Mouse (Mus musculus): ENCODE measurements around the gene Pttg1. TPM values are rescaled to one million over a fixed set of nuclear protein-coding genes. Genes with fewer than 3 reads are reported as not detected.

Pttg1 gene
- polyA plus RNA-seq (2016; fragmentation: Nextera tagmentation; extraction: Ambion mirVana) = 69.8 and 85.6 TPM in 2 replicates

DNA sequence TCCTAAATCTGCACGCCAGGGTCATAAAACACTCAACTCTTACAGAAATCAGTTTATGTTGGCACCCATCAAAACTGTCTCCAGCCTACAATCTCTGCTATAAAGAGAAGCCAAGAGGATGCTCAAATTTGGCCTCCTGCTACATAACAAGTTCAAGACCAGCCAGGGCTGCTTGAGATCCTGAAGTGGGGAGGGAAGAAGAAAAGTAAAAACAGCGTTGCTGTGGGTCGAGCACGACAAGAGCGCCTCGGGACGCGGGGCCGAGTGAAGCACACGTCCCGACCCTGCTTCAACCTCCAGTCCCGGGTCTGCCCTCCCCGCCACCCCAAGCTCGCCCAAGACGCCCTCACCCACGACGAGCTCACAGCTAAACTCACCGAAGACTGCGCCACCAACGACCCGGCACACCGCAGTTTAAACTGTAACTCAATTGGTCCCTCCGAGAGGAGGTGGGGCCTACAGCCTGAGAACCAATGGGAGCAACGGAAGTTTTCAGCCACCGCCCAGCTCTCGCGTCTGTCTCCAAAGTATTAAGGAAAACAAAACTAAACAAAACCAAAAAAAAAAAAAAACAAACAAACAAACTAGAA is at the start of gene Pttg1:
TSS of gene Pttg1 (minus strand) at position 428 of the 590 bp plus-strand sequence.
- peak; percentile 97 for ATAC-seq (ENCODE audit: low FRiP score)
- Histone ChIP-seq H3K9ac (peak within 1 kb of the TSS; percentile 63), H3K9me3 (replicated peaks) (no peaks in the 10 kb centered on the region), H3K36me3 (0 out of 2 replicates have a peak, but pooled peaks cover 5% of the 10 kb centered on the region), H3K4me1 (peaks cover 3% of the 10 kb centered on the region; the same call in 1 of the 2 replicates), H3K4me2 (replicated peaks) (peak within 1 kb of the TSS; percentile 53), H3K27ac (no peak within 1 kb of the TSS), H3K4me3 (peak within 1 kb of the TSS; percentile 52), H3K27me3 (no peaks in the 10 kb centered on the region)
- 4% methylated on average over 27 of the region's 27 CpGs for WGBS

DNA sequence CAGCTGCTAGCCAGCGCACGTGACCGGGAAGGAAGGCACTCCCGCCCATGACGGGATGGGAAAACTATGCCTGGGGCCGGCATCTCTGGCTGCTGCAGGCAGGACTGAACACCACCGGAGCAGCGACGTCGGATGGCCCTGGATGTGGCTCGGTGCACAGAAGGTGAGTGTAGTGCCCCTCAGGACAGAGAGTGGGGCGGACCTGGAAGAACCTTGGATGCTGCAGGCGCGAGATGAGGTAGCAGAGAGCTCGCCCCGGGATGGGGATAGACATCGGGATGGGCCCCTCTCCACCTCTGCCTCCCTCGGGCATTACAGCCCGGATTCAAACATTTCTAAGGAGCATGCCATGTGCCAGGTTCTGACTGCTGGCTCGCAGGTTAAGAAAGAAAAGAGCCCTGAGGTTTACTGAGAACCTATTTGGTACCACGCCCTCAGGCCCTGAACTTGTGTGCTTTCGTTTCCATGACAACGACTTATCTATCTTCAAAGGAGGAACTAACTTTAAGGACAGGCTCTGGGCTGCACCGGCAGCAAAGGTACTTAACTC is 48.2 kb upstream of the Pttg1 start, which contains the start of gene C1qtnf2:
TSS of gene C1qtnf2 (plus strand) at position 52 of the 550 bp plus-strand sequence.
- Histone ChIP-seq H3K36me3 (no peaks in the 10 kb centered on the region), H3K27me3 (0 out of 2 replicates have a peak, but pooled peaks cover 6% of the 10 kb centered on the region), H3K4me2 (replicated peaks) (peak within 1 kb of the TSS; percentile 66), H3K27ac (no peak within 1 kb of the TSS), H3K9me3 (replicated peaks) (no peaks in the 10 kb centered on the region), H3K4me3 (peak within 1 kb of the TSS; percentile 31), H3K4me1 (peaks cover 9% of the 10 kb centered on the region; the same call in 1 of the 2 replicates), H3K9ac (peak within 1 kb of the TSS; percentile 55)
- WGBS = 4% methylated on average over 24 of the region's 24 CpGs
- peak; percentile 71 for ATAC-seq (ENCODE audit: low FRiP score)

DNA sequence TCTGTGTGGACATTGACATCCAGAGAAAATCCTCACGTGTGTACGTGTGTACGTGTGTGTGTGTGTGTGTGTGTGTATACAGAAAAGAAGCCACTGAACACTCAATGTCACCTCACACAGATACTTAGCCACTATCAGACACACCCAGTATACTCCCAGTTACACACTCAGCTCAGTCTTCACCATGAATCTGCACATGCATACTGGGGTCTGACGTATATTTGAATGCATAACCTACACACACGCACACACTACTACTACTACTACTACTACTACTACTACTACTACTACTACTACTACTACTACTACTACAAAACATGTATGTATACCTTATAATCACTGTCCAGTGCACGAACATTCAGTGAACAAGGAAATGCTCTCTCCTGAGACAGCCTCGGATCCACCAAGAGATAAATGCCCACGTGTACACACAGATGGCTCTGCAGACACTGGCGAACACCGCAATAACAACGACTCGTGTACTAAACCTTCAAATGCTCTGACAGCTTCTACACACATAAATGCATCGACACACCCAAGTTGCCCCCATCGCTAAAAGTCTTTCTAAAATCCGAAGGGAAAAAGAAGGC is 47.7 kb upstream of the Pttg1 start:
- Histone ChIP-seq H3K27ac (no peak overlapping the region), H3K4me3 (peak overlapping the region; percentile 31), H3K4me2 (replicated peaks) (peak overlapping the region; percentile 66), H3K36me3 (no peaks in the 10 kb centered on the region), H3K9me3 (replicated peaks) (no peaks in the 10 kb centered on the region), H3K27me3 (0 out of 2 replicates have a peak, but pooled peaks cover 6% of the 10 kb centered on the region), H3K9ac (peak overlapping the region; percentile 55), H3K4me1 (peaks cover 9% of the 10 kb centered on the region; the same call in 1 of the 2 replicates)
- WGBS = 58% methylated on average over 15 of the region's 15 CpGs
- peak; percentile 26; the same call in 1 of the 2 replicates for ATAC-seq (ENCODE audit: low FRiP score)

DNA sequence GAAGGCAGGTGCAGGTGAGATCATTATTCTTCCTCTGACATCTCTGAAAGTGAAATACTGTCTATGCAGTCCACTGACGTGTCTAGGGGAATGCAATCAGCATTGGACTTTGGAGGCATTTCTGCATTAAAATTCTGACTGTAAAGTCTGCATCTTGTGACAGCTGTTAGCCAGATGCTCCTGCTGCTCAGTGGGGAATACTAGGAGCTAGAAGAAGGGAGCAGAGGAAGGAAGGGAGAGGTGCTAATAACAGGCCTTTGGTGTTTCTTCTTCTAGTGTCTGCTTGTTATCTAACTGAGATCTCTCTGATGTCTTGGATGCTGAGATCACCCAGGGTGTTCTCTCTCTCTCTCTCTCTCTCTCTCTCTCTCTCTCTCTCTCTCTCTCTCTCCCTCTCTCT is 47.1 kb upstream of the Pttg1 start:
- no peaks in the 10 kb centered on the region for H3K36me3 ChIP-seq
- 52% methylated on average over 1 of the region's 1 CpGs for WGBS
- no peak for ATAC-seq (ENCODE audit: low FRiP score)
- H3K4me3 ChIP-seq = no peak overlapping the region
- 0 out of 2 replicates have a peak, but pooled peaks cover 6% of the 10 kb centered on the region for H3K27me3 ChIP-seq
- no peak overlapping the region for H3K27ac ChIP-seq
- no peaks in the 10 kb centered on the region for H3K9me3 ChIP-seq (replicated peaks)
- H3K4me2 ChIP-seq (replicated peaks) = no peak overlapping the region
- no peak overlapping the region for H3K9ac ChIP-seq
- H3K4me1 ChIP-seq = peaks cover 9% of the 10 kb centered on the region; the same call in 1 of the 2 replicates

DNA sequence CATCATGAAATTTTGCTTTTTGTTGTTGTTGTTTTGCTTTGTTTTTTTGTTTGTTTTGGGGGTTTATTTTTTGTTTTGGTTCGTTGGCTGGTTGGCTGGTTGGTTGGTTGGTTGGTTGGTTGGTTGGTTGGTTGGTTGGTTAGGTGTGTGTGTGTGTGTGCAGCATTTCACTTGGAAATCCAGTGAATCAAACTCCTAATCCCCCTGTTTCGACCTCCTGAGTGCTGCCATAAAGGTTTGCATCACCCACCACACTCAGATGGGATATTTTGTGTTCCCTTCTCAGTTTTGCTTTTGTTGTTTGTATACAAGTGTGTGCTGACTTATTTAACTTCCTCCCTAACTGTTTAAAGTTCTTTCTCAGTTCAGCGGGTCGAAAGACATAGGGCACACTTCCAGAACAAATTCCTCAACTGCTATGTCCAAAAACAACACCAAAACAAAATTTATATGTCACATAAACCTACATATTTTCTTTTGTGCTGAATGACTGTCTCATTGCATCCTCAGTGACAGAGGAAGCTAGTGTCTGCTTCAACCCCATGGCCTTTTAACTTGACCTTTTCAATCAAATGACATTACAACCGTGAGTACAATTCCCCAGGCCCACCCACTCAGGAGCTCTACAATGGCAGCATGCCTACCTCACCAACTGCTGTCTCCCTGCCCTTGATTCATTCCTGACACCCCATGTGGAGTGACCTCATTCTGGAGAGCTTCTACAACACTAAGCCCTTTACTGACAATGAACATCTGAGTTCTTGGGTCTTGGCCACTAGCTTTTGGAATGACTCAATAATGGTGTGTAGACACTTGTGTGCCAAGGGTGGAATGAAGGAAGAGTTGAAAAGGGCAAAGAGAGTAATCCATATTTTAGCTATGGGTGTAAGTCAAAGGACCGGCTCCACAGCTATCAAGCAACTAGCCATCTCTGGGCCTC is 45.1 kb upstream of the Pttg1 start:
- Histone ChIP-seq H3K9ac (no peak overlapping the region), H3K4me1 (peaks cover 9% of the 10 kb centered on the region; the same call in 1 of the 2 replicates), H3K27ac (no peak overlapping the region), H3K27me3 (0 out of 2 replicates have a peak, but pooled peaks cover 6% of the 10 kb centered on the region), H3K36me3 (no peaks in the 10 kb centered on the region), H3K4me2 (replicated peaks) (no peak overlapping the region), H3K4me3 (no peak overlapping the region), H3K9me3 (replicated peaks) (no peaks in the 10 kb centered on the region)
- ATAC-seq (ENCODE audit: low FRiP score) = no peak
- WGBS = 67% methylated on average over 6 of the region's 6 CpGs

DNA sequence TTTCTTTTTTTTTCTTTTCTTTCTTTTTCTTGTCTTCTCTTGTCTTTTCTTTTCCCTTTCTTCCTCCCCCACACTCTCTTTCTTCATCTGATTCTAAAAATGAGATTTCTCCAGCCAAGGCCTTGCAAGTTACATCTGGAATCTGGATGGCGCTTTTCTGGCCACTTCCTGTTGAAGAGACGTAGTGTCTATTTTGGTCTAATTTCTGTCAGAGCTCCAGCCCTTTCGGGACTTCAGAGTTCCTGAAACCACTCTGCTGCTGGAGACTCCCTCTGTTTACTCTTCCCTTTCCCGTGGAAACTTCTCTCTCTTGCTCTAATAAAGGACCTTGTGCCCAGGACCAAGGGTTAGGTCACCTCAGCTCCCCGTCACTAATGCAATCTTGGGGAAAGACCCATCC is 44.1 kb upstream of the Pttg1 start:
- Histone ChIP-seq H3K27me3 (0 out of 2 replicates have a peak, but pooled peaks cover 6% of the 10 kb centered on the region), H3K4me2 (replicated peaks) (no peak overlapping the region), H3K4me3 (no peak overlapping the region), H3K4me1 (peaks cover 9% of the 10 kb centered on the region; the same call in 1 of the 2 replicates), H3K9me3 (replicated peaks) (no peaks in the 10 kb centered on the region), H3K36me3 (no peaks in the 10 kb centered on the region), H3K27ac (no peak overlapping the region), H3K9ac (no peak overlapping the region)
- no peak for ATAC-seq (ENCODE audit: low FRiP score)
- WGBS = 67% methylated on average over 5 of the region's 5 CpGs

DNA sequence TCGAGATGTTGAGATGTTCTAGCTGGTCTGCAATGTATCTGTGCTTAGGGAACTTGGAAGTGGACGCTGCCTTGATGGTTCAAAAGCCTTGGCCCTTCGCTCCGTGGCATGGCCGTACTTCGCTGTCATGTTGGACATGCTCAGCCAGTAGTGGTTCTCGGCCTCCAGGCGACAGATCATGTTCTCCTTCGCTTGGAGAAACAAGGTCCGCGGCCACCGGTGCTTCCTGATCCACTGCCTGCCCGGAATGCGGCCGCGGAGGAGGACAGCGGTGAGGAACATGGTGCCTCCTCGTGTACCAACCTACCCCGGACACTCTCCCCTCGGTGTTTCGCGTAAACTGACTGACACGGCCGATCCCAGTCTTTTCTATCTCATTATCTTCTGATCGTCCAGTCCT is 37.2 kb upstream of the Pttg1 start:
- no peak overlapping the region for H3K4me2 ChIP-seq (replicated peaks)
- no peaks in the 10 kb centered on the region for H3K9me3 ChIP-seq (replicated peaks)
- no peaks in the 10 kb centered on the region for H3K4me1 ChIP-seq
- no peak overlapping the region for H3K4me3 ChIP-seq
- no peak overlapping the region for H3K27ac ChIP-seq
- WGBS = 91% methylated on average over 25 of the region's 25 CpGs
- ATAC-seq (ENCODE audit: low FRiP score) = no peak
- H3K9ac ChIP-seq = no peak overlapping the region
- no peaks in the 10 kb centered on the region for H3K36me3 ChIP-seq
- no peaks in the 10 kb centered on the region for H3K27me3 ChIP-seq

DNA sequence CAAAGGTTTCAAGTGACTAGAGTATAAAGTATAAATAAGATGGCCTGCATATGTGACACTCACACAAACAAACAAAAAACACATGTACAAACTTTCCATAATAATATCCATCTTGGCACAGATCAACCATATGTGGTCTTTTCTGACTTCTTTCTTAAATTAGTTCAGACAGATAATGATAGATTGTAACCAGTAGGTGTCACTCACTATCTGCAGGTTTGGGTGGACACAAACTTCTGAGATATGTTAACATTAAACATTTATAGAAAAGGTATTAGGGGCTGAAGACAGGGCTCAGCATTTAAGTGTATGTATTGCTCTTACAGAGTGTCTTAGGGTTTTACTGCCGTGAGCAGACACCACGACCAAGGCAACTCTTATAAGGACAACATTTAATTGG is 26.2 kb upstream of the Pttg1 start:
- WGBS = 89% methylated on average over 2 of the region's 2 CpGs
- Histone ChIP-seq H3K4me2 (replicated peaks) (no peak overlapping the region), H3K4me3 (no peak overlapping the region), H3K4me1 (no peaks in the 10 kb centered on the region), H3K27ac (no peak overlapping the region), H3K27me3 (no peaks in the 10 kb centered on the region), H3K9ac (no peak overlapping the region), H3K36me3 (peaks cover 7% of the 10 kb centered on the region; the same call in 1 of the 2 replicates), H3K9me3 (replicated peaks) (no peaks in the 10 kb centered on the region)
- no peak for ATAC-seq (ENCODE audit: low FRiP score)

DNA sequence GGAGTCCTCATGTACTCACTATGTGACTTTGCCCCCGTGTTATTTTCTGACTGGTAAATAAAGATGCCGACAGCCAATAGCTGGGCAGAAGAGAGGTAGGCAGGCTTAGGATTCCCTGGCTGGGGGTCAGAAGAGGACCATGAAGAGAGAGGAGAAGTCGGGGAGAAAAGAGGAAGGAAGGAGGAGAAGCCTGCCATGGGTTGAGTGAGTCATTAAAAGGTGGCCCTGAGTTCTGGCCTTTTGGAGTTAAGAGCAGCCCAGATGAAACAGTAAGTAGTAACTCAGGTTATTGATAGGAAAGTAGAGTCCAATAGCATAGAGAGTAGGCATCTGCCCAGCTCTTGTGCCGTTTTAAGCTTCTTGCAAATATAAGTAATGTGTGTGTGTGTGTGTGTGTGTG is 25.3 kb upstream of the Pttg1 start:
- 73% methylated on average over 4 of the region's 4 CpGs for WGBS
- H3K9ac ChIP-seq = no peak overlapping the region
- H3K27me3 ChIP-seq = no peaks in the 10 kb centered on the region
- H3K4me3 ChIP-seq = no peak overlapping the region
- ATAC-seq (ENCODE audit: low FRiP score) = no peak
- H3K9me3 ChIP-seq (replicated peaks) = no peaks in the 10 kb centered on the region
- H3K4me2 ChIP-seq (replicated peaks) = no peak overlapping the region
- no peaks in the 10 kb centered on the region for H3K4me1 ChIP-seq
- no peak overlapping the region for H3K27ac ChIP-seq
- H3K36me3 ChIP-seq = peaks cover 16% of the 10 kb centered on the region

DNA sequence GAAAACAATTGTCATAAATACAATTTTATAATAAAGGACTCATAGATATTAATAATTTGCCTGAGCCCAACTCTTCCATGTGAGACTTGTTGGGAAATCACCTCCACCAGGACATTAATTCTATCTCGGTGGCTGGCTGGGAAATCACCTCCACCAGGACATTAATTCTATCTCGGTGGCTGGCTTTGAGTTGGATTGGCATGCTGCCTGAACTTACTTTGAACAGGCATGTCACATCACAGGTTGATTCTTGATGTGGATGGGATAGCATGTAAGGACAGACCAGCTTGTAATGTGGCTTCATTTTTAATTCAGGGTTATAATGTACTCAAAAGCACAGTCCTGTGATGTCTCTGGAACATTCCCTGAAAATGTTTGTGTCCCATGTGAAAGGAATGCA is 23.9 kb upstream of the Pttg1 start:
- Histone ChIP-seq H3K4me3 (no peak overlapping the region), H3K4me2 (replicated peaks) (no peak overlapping the region), H3K9me3 (replicated peaks) (no peaks in the 10 kb centered on the region), H3K27ac (no peak overlapping the region), H3K4me1 (no peaks in the 10 kb centered on the region), H3K36me3 (peaks cover 30% of the 10 kb centered on the region), H3K9ac (no peak overlapping the region), H3K27me3 (no peaks in the 10 kb centered on the region)
- WGBS = 91% methylated on average over 2 of the region's 2 CpGs
- ATAC-seq (ENCODE audit: low FRiP score) = no peak

DNA sequence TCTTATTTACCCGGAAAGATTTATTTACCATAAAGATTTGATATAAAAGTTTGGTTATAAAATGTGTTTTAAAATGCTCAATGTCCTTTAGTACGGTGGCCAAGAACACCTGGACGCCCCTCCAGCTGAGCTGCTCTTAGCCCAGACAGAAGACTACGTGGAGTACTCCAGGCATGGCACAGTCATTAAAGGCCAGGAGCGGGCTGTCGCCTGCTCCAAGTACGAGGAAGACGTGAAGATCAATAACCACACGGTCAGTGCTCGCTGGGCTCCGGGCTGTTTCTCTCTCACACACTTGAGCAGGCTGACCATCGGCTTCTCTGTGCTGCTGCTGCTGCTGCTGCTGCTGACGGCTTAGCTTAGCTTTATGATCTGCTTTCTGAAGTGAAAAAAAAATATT is 17.1 kb upstream of the Pttg1 start:
- peaks cover 95% of the 10 kb centered on the region for H3K36me3 ChIP-seq
- no peak for ATAC-seq (ENCODE audit: low FRiP score)
- H3K4me1 ChIP-seq = no peaks in the 10 kb centered on the region
- no peaks in the 10 kb centered on the region for H3K9me3 ChIP-seq (replicated peaks)
- H3K4me3 ChIP-seq = no peak overlapping the region
- WGBS = 97% methylated on average over 13 of the region's 13 CpGs
- H3K9ac ChIP-seq = no peak overlapping the region
- no peaks in the 10 kb centered on the region for H3K27me3 ChIP-seq
- no peak overlapping the region for H3K27ac ChIP-seq
- H3K4me2 ChIP-seq (replicated peaks) = no peak overlapping the region

DNA sequence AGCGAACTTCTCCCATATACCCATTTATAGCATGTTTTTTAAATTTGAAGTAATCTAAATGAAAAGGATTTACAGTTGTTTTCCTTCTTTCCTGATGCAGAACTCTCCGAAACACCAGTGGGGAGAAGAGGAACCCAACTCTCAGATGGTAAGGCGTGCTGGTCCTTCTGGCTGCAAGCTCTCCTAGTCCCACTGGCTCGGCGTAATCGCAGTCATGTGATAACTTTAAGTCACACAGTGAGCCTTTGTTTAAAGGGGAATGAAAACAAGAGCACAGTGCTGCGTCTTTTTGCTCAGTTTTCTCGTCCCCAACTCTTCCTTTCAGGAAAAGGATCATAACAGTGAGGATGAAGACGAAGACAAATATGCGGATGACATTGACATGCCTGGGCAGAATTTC is 15.1 kb upstream of the Pttg1 start:
- no peaks in the 10 kb centered on the region for H3K27me3 ChIP-seq
- peaks cover 88% of the 10 kb centered on the region for H3K36me3 ChIP-seq
- H3K9ac ChIP-seq = no peak overlapping the region
- no peaks in the 10 kb centered on the region for H3K9me3 ChIP-seq (replicated peaks)
- H3K4me2 ChIP-seq (replicated peaks) = no peak overlapping the region
- H3K4me3 ChIP-seq = no peak overlapping the region
- ATAC-seq (ENCODE audit: low FRiP score) = no peak
- no peaks in the 10 kb centered on the region for H3K4me1 ChIP-seq
- no peak overlapping the region for H3K27ac ChIP-seq
- 93% methylated on average over 10 of the region's 10 CpGs for WGBS

Measured in hindbrain, embryonic 12.5 days (tissue).